Mouse (Mus musculus): ENCODE results near the gene Olfr851. TPM values are rescaled to one million over a fixed set of nuclear protein-coding genes. Genes with fewer than 3 reads are reported as not detected.

Gene Olfr851
- polyA plus RNA-seq (2016; fragmentation: Nextera tagmentation; extraction: Ambion mirVana), result not detected in 2 replicates

- H3K27me3 ChIP-seq (ENCODE audit: insufficient read depth, poor library complexity, severe bottlenecking), result no peaks in the 10 kb centered on the region
- H3K27ac ChIP-seq, result no peak within 1 kb of the TSS
- no peaks in the 10 kb centered on the region for H3K4me1 ChIP-seq (replicated peaks)
- no peak for DNase-seq (ENCODE audit: low spot score)
- peaks cover 31% of the 10 kb centered on the region for H3K9me3 ChIP-seq
- no peaks in the 10 kb centered on the region for H3K36me3 ChIP-seq
- no peak within 1 kb of the TSS for H3K4me3 ChIP-seq
Measured at GRCm38 (mm10) chr9:19492995-19493394, at the start of gene Olfr851. Olfr851 (plus strand) TSS chr9:19493295.

- Histone ChIP-seq H3K36me3 (no peaks in the 10 kb centered on the region), H3K27me3 (ENCODE audit: insufficient read depth, poor library complexity, severe bottlenecking) (no peaks in the 10 kb centered on the region), H3K4me3 (no peak within 1 kb of the TSS), H3K4me1 (replicated peaks) (no peaks in the 10 kb centered on the region), H3K27ac (no peak within 1 kb of the TSS), H3K9me3 (peaks cover 21% of the 10 kb centered on the region; the same call in 1 of the 2 replicates)
- no peak for DNase-seq (ENCODE audit: low spot score)
Measured at GRCm38 (mm10) chr9:19478148-19478547, 14.9 kb upstream of the Olfr851 start, which contains the start of gene Olfr850. Olfr850 (minus strand) TSS chr9:19478248.

DNA sequence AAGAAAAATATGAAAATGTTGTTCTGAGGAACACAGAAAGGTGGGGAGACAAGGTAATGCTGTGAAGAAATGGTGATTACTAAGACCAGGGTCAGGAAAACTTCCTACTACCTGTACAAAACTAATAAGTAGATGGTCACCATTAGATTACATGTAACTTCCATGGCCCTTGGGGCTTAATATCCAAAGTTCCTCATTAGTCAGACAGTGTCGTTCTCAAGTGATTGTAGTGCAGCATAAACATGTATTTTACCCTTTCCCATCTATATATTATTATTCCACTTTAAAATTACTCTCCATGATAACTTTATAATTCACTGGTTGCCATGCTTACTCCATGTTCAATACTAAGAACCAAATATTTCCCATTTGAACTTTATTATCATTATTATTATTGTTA lies 47.9 kb downstream of the Olfr851 start, which contains the start of gene Olfr853:
TSS of gene Olfr853 (minus strand) at position 101 of the 400 bp plus-strand sequence.
- Histone ChIP-seq H3K27me3 (ENCODE audit: insufficient read depth, poor library complexity, severe bottlenecking) (no peaks in the 10 kb centered on the region), H3K4me3 (no peak within 1 kb of the TSS), H3K27ac (no peak within 1 kb of the TSS), H3K9me3 (peaks cover 28% of the 10 kb centered on the region; the same call in 1 of the 2 replicates), H3K4me1 (replicated peaks) (no peaks in the 10 kb centered on the region), H3K36me3 (no peaks in the 10 kb centered on the region)
- 85% methylated on average over 1 of the region's 1 CpGs for WGBS
- DNase-seq (ENCODE audit: low spot score), result no peak

Other genes with a start within 250 kb of the Olfr851 start
- gene Olfr843, start 241.3 kb upstream of the Olfr851 start, polyA plus RNA-seq (2016; fragmentation: Nextera tagmentation; extraction: Ambion mirVana), result not detected in 2 replicates
- not detected in 2 replicates for gene Olfr844, start 176.9 kb upstream of the Olfr851 start, polyA plus RNA-seq (2016; fragmentation: Nextera tagmentation; extraction: Ambion mirVana)
- gene Olfr845, start 156.8 kb upstream of the Olfr851 start, polyA plus RNA-seq (2016; fragmentation: Nextera tagmentation; extraction: Ambion mirVana), result not detected in 2 replicates
- not detected in 2 replicates for gene Olfr846, start 129.3 kb upstream of the Olfr851 start, polyA plus RNA-seq (2016; fragmentation: Nextera tagmentation; extraction: Ambion mirVana)
- not detected in 2 replicates for gene Olfr847, start 114.6 kb upstream of the Olfr851 start, polyA plus RNA-seq (2016; fragmentation: Nextera tagmentation; extraction: Ambion mirVana)
- not detected in 2 replicates for gene Olfr849, start 53.0 kb upstream of the Olfr851 start, polyA plus RNA-seq (2016; fragmentation: Nextera tagmentation; extraction: Ambion mirVana)
- not detected in 2 replicates for gene Olfr850, start 15.0 kb upstream of the Olfr851 start, polyA plus RNA-seq (2016; fragmentation: Nextera tagmentation; extraction: Ambion mirVana)
- gene Olfr853, start 47.8 kb downstream of the Olfr851 start, polyA plus RNA-seq (2016; fragmentation: Nextera tagmentation; extraction: Ambion mirVana), result not detected in 2 replicates
- gene Olfr854, start 74.1 kb downstream of the Olfr851 start, polyA plus RNA-seq (2016; fragmentation: Nextera tagmentation; extraction: Ambion mirVana), result not detected in 2 replicates
- not detected in 2 replicates for gene Olfr855, start 89.3 kb downstream of the Olfr851 start, polyA plus RNA-seq (2016; fragmentation: Nextera tagmentation; extraction: Ambion mirVana)
- gene Zfp317, start 128.8 kb downstream of the Olfr851 start, polyA plus RNA-seq (2016; fragmentation: Nextera tagmentation; extraction: Ambion mirVana), result 35.3 and 36.0 TPM in 2 replicates
- gene Olfr857, start 216.1 kb downstream of the Olfr851 start, polyA plus RNA-seq (2016; fragmentation: Nextera tagmentation; extraction: Ambion mirVana), result not detected in 2 replicates

Measured in hindbrain, embryonic 10.5 days (tissue).